Mouse (Mus musculus) midbrain, embryonic 11.5 days (tissue): ENCODE measurements around the gene Ppp1r36. TPM values are rescaled to one million over a fixed set of nuclear protein-coding genes. Genes with fewer than 3 reads are reported as not detected.
"Not testable (repeated sequence)": the region's sequence is repeated elsewhere in the genome, so short reads cannot be mapped to it uniquely, and the experiment has no call there.

Experiments used
- ATAC-seq: fragments of 200-750 bp; cut with Nextera tagmentation; 2 replicates; pipeline ENCODE4 v1.8.0; 2017; ENCODE audit warnings: moderate TSS enrichment, moderate library complexity; ENCODE audit not compliant: low FRiP score
- DNase-seq: peaks from one replicate; pipeline ENCODE4 v3.0.0; 2015; ENCODE audit warnings: low spot score; ENCODE audit errors: missing footprints
- H3K27ac ChIP-seq: fragments of 300-500 bp; sonication (generic); 2 replicates; pipeline ENCODE4 v1.5.1; 2014; ENCODE audit warnings: low read depth, low read length
- H3K27me3 ChIP-seq: fragments of 300-500 bp; sonication (generic); 2 replicates; pipeline ENCODE4 v1.6.1; 2014; ENCODE audit warnings: mild to moderate bottlenecking, low read length, moderate library complexity, mixed read lengths; ENCODE audit not compliant: control insufficient read depth, insufficient read depth
- H3K36me3 ChIP-seq: fragments of 300-500 bp; sonication (generic); 2 replicates; pipeline ENCODE4 v1.6.1; 2014; ENCODE audit warnings: mild to moderate bottlenecking, low read length, moderate library complexity, mixed read lengths; ENCODE audit not compliant: control insufficient read depth, insufficient read depth
- H3K4me1 ChIP-seq: fragments of 300-500 bp; sonication (generic); 2 replicates; pipeline ENCODE4 v1.6.1; 2014; ENCODE audit warnings: low read length; ENCODE audit not compliant: control insufficient read depth, insufficient read depth
- H3K4me2 ChIP-seq: fragments of 300-500 bp; sonication (generic); 2 replicates; pipeline ENCODE4 v1.6.1; 2014; ENCODE audit warnings: mild to moderate bottlenecking, moderate library complexity
- H3K4me3 ChIP-seq: fragments of 300-500 bp; sonication (generic); 2 replicates; pipeline ENCODE4 v1.5.1; 2014; ENCODE audit warnings: low read depth, low read length
- H3K9ac ChIP-seq: fragments of 300-500 bp; sonication (generic); 2 replicates; pipeline ENCODE4 v1.6.1; 2014; ENCODE audit warnings: low read length
- H3K9me3 ChIP-seq: fragments of 300-500 bp; sonication (generic); 2 replicates; pipeline ENCODE4 v1.6.1; 2016; ENCODE audit warnings: low read length; ENCODE audit not compliant: control insufficient read depth
- WGBS: fragments of 180-500 bp; shearing (Covaris S2); extraction: QIAGEN DNeasy Blood & Tissue Kit; methylation state at CpG from one replicate; pipeline ENCODE4 v1.1.7; 2014; 5-methylcytosine and 5-hydroxymethylcytosine counted together
- polyA plus RNA-seq: library from polyadenylated mRNA; unstranded; fragments of >200 nt; fragmentation: Nextera tagmentation; extraction: Ambion mirVana; gene quantifications from 2 replicates; pipeline ENCODE4 v1.2.1, GENCODE M21; 2014

Gene Ppp1r36
- polyA plus RNA-seq, 1 experiment from 2014 or later, result 0.51 TPM

GRCm38 (mm10) chr12:76448127-76448526 is 30.8 kb downstream of the Ppp1r36 start:
- Histone ChIP-seq H3K4me2 (no peak overlapping the region), H3K27ac (no peak overlapping the region), H3K9me3 (no peaks in the 10 kb centered on the region), H3K4me1 (no peaks in the 10 kb centered on the region), H3K27me3 (no peaks in the 10 kb centered on the region), H3K9ac (no peak overlapping the region), H3K4me3 (no peak overlapping the region), H3K36me3 (no peaks in the 10 kb centered on the region)
- WGBS, result 79% methylated on average over 6 of the region's 6 CpGs
- DNase-seq (no peak), ATAC-seq (no peak)

DNA sequence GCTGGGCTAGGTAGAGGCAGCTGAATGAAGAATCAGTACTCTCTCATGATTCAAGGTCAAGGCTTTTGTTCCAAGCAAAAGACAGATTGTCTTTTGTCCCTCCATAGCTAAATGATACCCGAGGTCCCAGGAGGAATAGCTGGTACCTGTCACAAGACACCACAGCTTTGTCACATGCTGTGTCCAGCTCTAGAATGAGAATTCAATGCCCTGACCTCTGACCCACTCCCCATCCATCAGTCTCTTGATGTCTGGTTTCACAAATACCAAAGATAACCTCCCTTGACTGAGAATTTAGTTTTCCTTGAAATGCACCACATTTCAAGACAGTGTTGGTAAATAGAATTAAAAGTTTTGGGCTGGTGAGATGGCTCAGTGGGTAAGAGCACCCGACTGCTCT is 34.9 kb downstream of the Ppp1r36 start:
- DNase-seq, result no peak

DNA sequence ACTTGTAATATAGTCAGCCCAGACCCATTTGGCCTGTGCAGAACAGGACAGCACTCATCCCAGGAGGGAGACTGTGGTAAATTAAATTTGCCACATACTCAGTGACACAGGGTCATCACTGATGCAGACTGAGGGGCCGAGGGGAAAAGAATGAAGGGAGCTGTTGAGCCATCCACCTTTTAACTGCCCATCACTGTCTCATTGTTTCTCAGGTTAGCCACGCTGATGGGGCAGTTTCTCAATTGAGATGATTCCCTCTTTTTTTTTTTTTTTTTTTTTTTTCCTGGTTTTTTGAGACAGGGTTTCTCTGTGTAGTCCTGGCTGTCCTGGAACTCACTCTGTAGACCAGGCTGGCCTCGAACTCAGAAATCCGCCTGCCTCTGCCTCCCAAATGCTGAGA is 41.1 kb downstream of the Ppp1r36 start:
- not testable (repeated sequence) for H3K4me2 ChIP-seq, ATAC-seq, H3K27ac ChIP-seq, H3K4me1 ChIP-seq, H3K36me3 ChIP-seq, H3K9me3 ChIP-seq, H3K9ac ChIP-seq, H3K27me3 ChIP-seq, H3K4me3 ChIP-seq
- peak; percentile 59 for DNase-seq
- WGBS, result 88% methylated on average over 4 of the region's 4 CpGs

More for the DNA sequence above, 34.9 kb downstream of the Ppp1r36 start:
- Histone ChIP-seq H3K4me1 (no peaks in the 10 kb centered on the region), H3K27ac (no peak overlapping the region), H3K36me3 (no peaks in the 10 kb centered on the region), H3K27me3 (no peaks in the 10 kb centered on the region), H3K4me3 (no peak overlapping the region), H3K9ac (no peak overlapping the region), H3K4me2 (no peak overlapping the region), H3K9me3 (no peaks in the 10 kb centered on the region)
- no peak for ATAC-seq
- WGBS, result 78% methylated on average over 2 of the region's 2 CpGs

DNA sequence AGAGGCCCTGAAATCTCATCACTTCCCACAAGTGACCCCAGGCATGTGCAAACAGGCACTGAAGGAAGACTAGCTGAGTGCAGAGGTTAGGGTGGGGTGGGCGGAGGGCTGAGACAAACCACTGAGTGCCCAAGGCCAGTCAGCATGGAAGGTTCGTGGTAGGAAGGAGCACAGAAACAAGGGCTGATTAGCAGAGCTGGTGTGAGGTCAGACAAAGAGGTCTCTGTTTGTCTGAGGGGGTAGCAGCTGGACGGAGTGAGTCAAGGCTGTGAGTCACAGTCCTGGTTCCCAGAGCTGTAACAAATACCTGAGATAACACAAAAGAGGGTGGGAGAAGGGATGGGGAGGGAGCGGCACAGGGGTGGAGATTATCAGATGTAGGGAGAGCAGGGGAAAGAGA is 41.7 kb downstream of the Ppp1r36 start:
- Histone ChIP-seq H3K9me3 (no peaks in the 10 kb centered on the region), H3K4me3 (no peak overlapping the region), H3K27ac (no peak overlapping the region), H3K4me2 (no peak overlapping the region), H3K27me3 (no peaks in the 10 kb centered on the region), H3K36me3 (no peaks in the 10 kb centered on the region), H3K9ac (no peak overlapping the region), H3K4me1 (no peaks in the 10 kb centered on the region)
- 64% methylated on average over 4 of the region's 4 CpGs for WGBS
- DNase-seq (peak; percentile 77), ATAC-seq (no peak)

- Histone ChIP-seq H3K4me3 (no peak overlapping the region), H3K4me2 (no peak overlapping the region), H3K27me3 (no peaks in the 10 kb centered on the region), H3K4me1 (no peaks in the 10 kb centered on the region), H3K9me3 (no peaks in the 10 kb centered on the region), H3K36me3 (no peaks in the 10 kb centered on the region), H3K27ac (no peak overlapping the region), H3K9ac (no peak overlapping the region)
- DNase-seq (no peak), ATAC-seq (no peak)
- 92% methylated on average over 9 of the region's 9 CpGs for WGBS
Observed at GRCm38 (mm10) chr12:76463391-76463790, 46.1 kb downstream of the Ppp1r36 start.

GRCm38 (mm10) chr12:76464651-76465252 is 47.4 kb downstream of the Ppp1r36 start:
- H3K27me3 ChIP-seq, result no peaks in the 10 kb centered on the region
- H3K4me2 ChIP-seq, result no peak overlapping the region
- no peak overlapping the region for H3K4me3 ChIP-seq
- DNase-seq, result no peak
- H3K27ac ChIP-seq, result no peak overlapping the region
- H3K4me1 ChIP-seq, result no peaks in the 10 kb centered on the region
- ATAC-seq, result no peak
- H3K9me3 ChIP-seq, result no peaks in the 10 kb centered on the region
- no peak overlapping the region for H3K9ac ChIP-seq
- WGBS, result 82% methylated on average over 12 of the region's 12 CpGs
- no peaks in the 10 kb centered on the region for H3K36me3 ChIP-seq

GRCm38 (mm10) chr12:76466651-76467050 is 49.3 kb downstream of the Ppp1r36 start:
- H3K27ac ChIP-seq, result no peak overlapping the region

GRCm38 (mm10) chr12:76467256-76467655 is 49.9 kb downstream of the Ppp1r36 start:
- H3K4me2 ChIP-seq, result no peak overlapping the region
- H3K4me3 ChIP-seq, result no peak overlapping the region
- H3K9me3 ChIP-seq, result no peaks in the 10 kb centered on the region
- ATAC-seq (no peak), DNase-seq (no peak)
- 71% methylated on average over 7 of the region's 7 CpGs for WGBS
- H3K27me3 ChIP-seq, result no peaks in the 10 kb centered on the region
- no peaks in the 10 kb centered on the region; the same call in 1 of the 2 replicates for H3K4me1 ChIP-seq
- H3K36me3 ChIP-seq, result no peaks in the 10 kb centered on the region
- no peak overlapping the region for H3K9ac ChIP-seq
- no peak overlapping the region for H3K27ac ChIP-seq

More at GRCm38 (mm10) chr12:76466651-76467050, 49.3 kb downstream of the Ppp1r36 start:
- H3K9me3 ChIP-seq, result no peaks in the 10 kb centered on the region
- H3K4me2 ChIP-seq, result no peak overlapping the region
- H3K4me3 ChIP-seq, result no peak overlapping the region
- H3K27me3 ChIP-seq, result no peaks in the 10 kb centered on the region
- H3K4me1 ChIP-seq, result no peaks in the 10 kb centered on the region
- H3K9ac ChIP-seq, result no peak overlapping the region
- no peak for ATAC-seq
- 85% methylated on average over 7 of the region's 7 CpGs for WGBS
- no peaks in the 10 kb centered on the region for H3K36me3 ChIP-seq
- no peak for DNase-seq

GRCm38 (mm10) chr12:76472046-76472445 is 54.7 kb downstream of the Ppp1r36 start:
- Histone ChIP-seq H3K4me2 (no peak overlapping the region), H3K9ac (no peak overlapping the region), H3K4me1 (no peaks in the 10 kb centered on the region; the same call in 1 of the 2 replicates), H3K27ac (no peak overlapping the region), H3K4me3 (no peak overlapping the region), H3K36me3 (no peaks in the 10 kb centered on the region), H3K9me3 (no peaks in the 10 kb centered on the region), H3K27me3 (no peaks in the 10 kb centered on the region)
- WGBS, result 8% methylated on average over 4 of the region's 4 CpGs
- DNase-seq (peak; percentile 96), ATAC-seq (no peak)
